Mouse (Mus musculus): ENCODE results near the gene Asap3.

The Asap3 gene

GRCm38 (mm10) chr4:136181367-136181766, 24.8 kb upstream of the Asap3 start:
- no peak for DNase-seq

GRCm38 (mm10) chr4:136185375-136185774, 20.8 kb upstream of the Asap3 start:
- peak; percentile 39 for DNase-seq

GRCm38 (mm10) chr4:136186315-136186714, 19.9 kb upstream of the Asap3 start:
- no peak for DNase-seq

- DNase-seq, result no peak
These were observed 19.3 kb upstream of the Asap3 start for GRCm38 (mm10) chr4:136186739-136187472.

- DNase-seq, result no peak
These were observed 17.0 kb upstream of the Asap3 start for GRCm38 (mm10) chr4:136188973-136189737.

DNA sequence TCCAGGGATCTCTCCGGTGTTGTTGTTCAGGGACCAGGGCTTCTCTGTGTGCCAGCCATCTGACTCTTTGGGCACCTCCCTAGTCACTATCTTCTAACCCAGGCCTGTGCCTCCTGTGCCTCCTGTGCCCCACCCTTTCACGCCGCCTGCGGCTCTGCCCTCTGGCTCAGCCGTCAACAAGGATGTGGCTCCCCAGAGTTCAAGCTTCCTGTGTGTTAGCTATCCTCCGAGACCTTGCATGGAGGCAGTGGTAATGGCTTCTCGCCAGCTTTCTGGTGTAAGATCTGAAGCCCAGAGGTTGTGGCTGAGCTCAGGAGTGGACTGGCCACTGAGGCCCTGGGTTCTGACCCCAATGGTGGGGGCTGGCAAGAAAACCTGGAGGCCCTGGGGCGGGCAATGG, 16.3 kb upstream of the Asap3 start:
- no peak for DNase-seq

DNA sequence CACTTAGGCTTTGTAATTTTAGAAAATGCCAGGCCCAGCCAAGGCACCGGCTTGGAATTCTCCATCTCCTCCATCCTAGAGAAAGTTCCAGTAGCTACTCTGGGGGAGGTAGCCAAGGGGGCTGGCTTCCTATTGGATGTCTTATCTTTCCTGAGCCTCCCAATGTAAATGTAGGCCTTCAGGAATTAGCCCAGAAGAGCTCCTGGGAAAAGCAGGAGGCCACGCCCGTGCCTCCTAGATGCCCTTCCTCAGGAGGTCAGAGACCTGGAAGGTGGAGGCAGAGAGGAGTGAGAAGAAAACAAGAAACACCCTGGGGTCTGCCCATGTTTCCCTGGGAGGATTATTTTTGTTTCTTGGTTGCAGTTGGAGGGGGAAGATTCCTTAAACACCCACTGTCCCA, 12.6 kb upstream of the Asap3 start:
- DNase-seq, result no peak

GRCm38 (mm10) chr4:136195029-136195428, 11.1 kb upstream of the Asap3 start:
- no peak for DNase-seq

GRCm38 (mm10) chr4:136195629-136196028, 10.5 kb upstream of the Asap3 start:
- no peak for DNase-seq

DNA sequence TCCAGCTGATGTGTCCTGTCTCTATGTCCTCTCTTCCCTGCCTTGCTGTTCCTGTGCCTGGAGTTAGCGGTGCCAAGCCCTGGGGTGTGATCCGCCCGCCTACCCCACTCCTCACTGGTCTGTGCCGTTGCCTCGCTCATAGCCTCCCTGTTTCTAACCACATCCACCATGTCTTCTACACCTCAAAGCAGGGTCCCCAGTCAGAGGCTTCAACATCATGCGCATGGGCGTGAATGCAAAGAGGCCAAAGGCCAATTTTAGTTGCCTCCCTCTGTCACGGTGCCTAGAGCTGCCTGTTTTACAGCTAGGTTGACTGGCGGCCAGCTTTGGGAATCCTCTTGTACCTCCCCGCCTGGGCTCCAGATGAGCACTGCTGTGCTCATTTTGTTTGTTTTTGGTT, 10.0 kb upstream of the Asap3 start:
- DNase-seq, result no peak

- no peak for DNase-seq
These were observed 7.3 kb upstream of the Asap3 start for GRCm38 (mm10) chr4:136198846-136199245.

- peak; percentile 36 for DNase-seq
These were observed 6.4 kb upstream of the Asap3 start for GRCm38 (mm10) chr4:136199562-136200292.

DNA sequence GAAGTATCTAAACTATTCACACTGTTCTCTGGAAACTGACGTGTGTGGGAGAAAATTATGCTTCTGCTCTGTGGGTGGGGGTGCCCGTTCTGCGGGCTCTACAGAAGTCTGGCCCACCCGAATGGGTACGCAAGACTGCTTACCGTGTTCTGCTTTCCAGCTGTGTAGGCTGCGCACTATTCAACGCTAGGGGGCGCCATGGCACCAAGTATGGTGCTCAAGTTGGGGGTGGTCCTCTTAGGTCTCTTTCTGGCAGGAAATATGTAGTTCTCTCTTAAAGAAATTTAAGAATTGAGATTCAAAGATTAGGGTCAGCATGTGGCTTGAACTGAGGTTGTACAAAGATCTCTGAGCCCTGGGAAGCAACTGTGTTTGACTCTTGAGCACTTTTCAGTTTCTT, 3.7 kb upstream of the Asap3 start:
- peak; percentile 34 for DNase-seq

- no peak for DNase-seq
These were observed 1.4 kb upstream of the Asap3 start for GRCm38 (mm10) chr4:136204775-136205174.

DNA sequence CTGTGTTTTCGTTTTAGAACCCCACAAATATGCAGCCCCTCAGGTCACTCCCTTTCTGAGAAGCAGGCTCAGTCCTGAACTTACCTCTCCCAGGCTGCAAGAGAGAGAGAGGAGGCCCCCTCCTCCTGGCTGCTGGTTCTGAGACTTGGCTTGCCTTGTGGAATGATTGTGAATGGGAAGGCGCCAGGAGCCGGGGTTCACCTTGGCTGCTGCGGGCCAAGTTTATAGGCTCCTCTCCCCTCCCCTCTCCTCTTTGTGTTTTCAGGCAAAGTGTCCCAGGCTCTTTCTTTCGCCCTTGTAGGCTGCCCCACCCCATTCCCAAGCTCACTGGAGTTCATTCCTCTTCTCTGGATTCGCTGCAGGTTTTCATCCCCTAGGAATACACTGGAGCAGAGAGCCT, 778 bp downstream of the Asap3 start:
- no peak for DNase-seq

GRCm38 (mm10) chr4:136210931-136211330, 4.8 kb downstream of the Asap3 start:
- DNase-seq, result no peak

GRCm38 (mm10) chr4:136213629-136214028, 7.5 kb downstream of the Asap3 start:
- DNase-seq, result no peak

DNA sequence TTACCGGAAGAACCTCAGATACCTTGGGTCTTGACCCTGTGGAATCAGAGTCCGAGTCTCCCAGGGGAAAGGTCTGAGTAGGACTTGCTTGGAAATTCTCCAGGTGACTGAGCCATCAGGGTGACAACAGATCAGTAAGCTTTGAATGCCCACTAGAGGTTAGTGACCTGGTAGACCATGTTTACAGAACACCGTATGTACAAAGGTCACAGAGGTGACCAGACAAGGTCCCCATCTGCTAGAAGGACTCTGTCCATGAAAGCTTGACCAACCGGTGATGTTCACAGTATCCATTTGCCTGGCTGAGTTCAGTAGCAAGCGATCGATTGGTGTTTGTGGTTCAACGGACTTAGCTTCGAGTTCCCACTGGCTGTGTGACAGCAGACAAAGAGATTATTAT, 8.7 kb downstream of the Asap3 start:
- no peak for DNase-seq

GRCm38 (mm10) chr4:136215576-136215975, 9.4 kb downstream of the Asap3 start:
- DNase-seq, result no peak

- no peak for DNase-seq
These were observed 10.9 kb downstream of the Asap3 start for GRCm38 (mm10) chr4:136217063-136217462.

DNA sequence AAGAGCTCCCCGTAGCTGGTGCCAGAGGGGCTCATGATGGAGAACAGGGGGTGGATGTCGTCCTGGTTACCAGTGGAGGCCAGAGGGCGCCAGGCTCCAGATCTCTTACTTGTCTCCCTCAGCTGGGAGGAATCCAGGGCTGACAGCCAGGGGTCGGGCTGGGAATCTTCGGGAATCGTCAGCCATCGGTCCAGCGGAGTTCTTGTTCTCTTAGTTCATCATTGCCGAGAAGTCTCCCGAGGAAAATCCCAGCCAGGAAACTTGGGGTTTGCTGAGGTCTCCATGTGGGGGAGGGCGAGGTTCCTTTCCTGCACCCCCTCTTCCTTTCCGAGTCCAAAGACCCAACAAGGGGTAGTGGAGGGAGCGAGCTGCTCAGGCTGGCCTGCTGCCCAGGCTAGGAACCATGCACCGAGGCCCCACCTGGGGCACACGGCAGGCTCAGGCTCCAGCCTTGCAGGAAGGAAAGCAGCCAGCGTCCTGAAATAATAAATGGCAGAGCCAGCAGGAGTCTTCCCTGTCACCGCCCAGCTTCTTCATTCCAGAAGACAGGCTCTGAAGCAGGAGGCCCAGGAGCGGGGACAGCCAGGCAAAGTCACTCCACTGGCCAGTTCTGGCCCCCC, 12.5 kb downstream of the Asap3 start:
- no peak for DNase-seq

DNA sequence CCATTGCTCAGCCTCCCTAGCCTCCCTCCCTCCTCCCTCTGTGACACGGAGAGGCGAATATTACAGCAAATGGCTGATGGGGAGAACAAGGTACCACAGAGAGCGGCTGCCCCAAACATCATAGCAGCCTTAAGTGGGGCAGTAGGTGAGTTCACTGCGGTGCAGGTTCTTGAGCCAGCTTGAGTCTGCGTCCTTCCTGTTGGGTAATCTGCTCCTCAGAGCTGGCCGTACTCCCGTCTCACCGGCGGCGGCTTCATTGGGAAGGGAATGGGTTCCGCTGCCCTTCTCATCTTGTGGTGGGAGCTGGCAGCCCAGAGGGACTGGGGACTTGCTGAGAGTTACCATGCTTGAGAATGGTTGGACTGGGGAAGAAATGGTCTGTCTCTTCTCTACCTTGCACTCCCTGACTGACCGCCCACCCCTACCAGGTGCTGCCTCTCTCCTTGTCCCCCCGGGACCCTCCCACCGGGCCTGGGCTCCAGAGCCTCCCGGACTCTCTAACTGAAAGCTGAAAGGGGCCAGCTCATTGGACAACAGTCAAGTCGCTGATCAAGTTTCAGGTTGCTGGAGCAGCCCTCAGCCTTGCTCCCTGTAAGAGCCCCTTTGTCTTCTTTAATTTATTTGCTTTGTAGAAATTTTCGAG, 14.1 kb downstream of the Asap3 start:
- no peak for DNase-seq

Data from right cerebral cortex, adult 18-20 months (tissue).